Mouse (Mus musculus) gastrocnemius, postnatal 4 days (tissue): ENCODE results near the gene Kcnn4. TPM values are rescaled to one million over a fixed set of nuclear protein-coding genes. Genes with fewer than 3 reads are reported as not detected.

Source experiments
- DNase-seq, 2 experiments: peaks; one replicate each; pipeline ENCODE4 v3.0.0; 2021 to 2022; ENCODE audit warnings: low spot score in 2 of 2, mixed read lengths in 2 of 2
- microRNA-seq: library from miRNA; unstranded; fragments of <30 nt; microRNA quantifications from one replicate; pipeline ENCODE4 v1.2.0, GENCODE M21; 2021
- total RNA-seq, 2 experiments: library from RNA; stranded (reverse); gene quantifications; 2 replicates each; pipeline ENCODE4 v1.2.3; 2021

Gene Kcnn4
- total RNA-seq, 2 experiments from 2014 or later: 0.61 to 0.93 TPM

DNA sequence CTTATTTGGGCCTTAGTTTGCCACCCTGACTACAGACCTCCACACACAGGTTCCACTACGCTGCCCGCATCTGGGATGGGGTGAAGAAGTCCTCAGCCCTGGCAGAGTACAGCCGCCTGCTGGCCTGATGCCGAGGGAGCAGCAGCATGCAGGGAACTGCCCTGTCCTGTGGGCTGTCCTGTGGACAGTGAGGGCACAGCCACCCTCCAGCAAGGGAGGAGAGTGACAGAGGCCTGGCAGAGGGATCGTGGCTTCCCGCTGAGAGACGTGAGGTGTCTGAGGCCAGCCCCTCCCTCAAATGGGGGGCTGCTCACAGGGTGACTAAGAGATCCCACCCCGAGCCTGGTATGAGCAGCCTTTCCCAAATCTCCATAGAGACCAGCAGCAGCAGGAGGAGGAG, 52.2 kb downstream of the Kcnn4 start:
- DNase-seq: no peak

DNA sequence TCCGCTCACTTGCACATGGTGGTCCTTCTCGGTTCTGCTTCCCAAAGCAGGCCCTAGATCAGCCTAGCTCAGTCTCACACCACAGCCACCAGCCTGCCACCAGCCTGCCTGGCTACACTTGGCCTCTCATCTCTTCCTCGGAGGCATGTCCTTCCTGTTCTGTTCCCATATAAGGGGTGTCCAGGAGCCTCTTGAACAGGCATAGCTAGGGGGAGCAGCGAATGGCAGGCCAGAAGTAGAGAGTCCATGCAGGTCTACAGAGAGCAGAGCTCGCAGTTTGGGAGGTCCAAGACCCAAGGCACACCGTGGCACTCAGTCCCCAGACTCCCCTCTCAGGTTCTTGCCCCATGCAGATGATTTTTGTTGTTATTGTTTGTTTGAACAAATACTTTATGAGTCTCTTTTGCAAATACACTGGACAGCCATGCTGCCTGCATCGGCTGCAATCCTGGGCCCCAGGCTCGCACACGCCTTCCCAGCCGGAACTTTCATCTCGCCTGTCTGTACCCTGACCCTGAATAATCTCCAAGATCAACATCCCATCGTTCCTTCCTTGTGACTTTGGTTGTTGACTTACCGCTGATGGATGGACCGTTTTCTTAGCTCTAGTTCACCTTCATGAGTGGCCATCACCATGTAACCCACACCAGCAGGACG, 53.2 kb downstream of the Kcnn4 start:
- DNase-seq: no peak

DNA sequence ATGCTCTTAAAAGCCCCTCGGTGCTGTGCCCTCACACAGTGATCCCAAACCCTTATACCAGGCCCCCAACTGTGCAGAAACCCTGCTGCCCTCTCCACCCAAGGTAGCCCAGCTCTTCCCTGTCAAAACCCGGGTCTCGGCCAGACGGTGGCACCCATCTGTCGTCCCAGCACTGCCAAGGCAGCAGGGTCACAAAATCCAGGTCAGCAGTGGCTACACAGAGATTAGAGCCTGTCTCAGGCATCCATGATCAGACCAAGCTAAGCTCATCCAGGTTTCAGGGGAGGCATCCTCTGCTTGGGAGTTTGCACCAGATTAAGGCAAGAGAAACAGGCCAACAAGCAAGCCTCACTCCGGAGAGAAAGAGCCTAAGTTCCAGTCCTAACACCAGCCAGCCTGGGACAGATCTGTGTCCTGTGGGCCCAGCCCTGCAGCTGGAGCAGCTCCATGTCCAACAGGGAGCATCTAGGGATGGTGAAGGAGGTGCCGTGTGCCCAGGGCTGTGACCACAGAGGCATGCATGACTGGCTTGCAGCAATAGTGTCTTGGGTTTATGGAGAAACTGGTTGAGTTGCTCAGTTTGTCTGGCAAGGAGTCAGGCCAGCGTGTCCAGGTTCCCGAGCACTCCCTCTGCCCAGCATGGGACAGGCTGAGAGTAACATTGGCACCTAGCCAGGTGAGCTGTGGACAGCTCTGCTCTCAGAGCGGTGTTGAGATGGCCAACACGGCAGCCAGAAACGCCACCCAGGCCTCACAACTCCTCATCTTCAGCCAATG, 54.1 kb downstream of the Kcnn4 start:
- peak in 1 of 2 experiments; percentile 34 for DNase-seq

DNA sequence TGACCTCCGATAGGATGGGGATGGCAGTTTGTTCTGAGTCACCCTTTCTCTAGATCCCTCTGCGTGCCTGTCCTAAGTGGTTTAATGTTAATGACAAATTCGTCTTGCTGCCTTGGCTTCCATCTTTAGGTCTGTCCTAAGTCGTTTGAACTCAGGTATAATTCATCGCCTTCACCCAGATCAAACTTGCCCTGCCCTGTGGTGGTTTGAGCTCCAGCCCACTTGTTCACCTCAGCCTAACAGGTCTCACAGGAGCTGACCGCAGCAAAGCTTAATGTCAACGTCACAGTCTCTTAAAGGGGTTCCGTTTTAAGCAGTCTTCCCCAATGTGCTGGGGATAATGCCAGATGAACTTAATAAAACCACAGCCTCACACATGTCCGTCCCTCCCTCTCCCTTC, 55.9 kb downstream of the Kcnn4 start:
- no peak for DNase-seq

DNA sequence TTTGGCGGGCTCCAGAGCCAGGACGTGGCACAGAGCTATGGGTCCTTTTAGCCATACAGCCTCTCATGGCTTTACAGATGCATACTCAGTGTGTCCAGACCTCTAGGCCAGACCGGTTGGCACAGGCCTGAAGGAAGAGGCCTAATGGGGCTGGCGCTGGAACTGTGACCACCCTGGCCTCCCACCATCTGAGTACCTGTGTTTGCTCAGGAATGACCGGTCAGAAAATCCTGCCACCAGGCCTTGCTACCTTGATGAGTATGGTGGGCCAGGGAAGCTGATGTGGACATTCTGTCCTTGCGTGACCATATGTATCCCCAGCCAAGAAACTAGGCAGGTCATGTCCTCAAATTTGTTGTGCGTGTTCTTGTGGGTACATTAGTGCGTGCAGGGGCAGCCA, 57.1 kb downstream of the Kcnn4 start:
- DNase-seq: no peak

DNA sequence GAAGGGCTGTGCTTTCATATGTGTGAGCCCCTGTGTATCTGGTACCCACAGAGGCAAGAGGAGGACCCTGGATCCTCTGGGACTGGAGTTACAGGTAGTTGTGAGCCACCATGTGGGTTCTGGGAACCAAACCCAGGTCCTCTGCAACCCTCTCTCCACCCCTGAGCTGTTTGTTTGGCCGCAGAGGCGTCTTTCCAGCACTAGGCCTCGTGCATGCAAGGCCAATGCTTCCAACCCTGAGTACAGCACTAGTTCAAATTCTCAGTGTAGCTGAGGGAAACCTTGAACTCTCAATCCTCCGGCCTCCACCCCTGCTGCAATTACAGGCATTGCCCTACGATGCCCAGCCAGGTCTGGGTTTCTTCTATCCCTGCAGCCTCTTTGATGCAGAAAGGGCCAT, 58.7 kb downstream of the Kcnn4 start:
- no peak for DNase-seq

DNA sequence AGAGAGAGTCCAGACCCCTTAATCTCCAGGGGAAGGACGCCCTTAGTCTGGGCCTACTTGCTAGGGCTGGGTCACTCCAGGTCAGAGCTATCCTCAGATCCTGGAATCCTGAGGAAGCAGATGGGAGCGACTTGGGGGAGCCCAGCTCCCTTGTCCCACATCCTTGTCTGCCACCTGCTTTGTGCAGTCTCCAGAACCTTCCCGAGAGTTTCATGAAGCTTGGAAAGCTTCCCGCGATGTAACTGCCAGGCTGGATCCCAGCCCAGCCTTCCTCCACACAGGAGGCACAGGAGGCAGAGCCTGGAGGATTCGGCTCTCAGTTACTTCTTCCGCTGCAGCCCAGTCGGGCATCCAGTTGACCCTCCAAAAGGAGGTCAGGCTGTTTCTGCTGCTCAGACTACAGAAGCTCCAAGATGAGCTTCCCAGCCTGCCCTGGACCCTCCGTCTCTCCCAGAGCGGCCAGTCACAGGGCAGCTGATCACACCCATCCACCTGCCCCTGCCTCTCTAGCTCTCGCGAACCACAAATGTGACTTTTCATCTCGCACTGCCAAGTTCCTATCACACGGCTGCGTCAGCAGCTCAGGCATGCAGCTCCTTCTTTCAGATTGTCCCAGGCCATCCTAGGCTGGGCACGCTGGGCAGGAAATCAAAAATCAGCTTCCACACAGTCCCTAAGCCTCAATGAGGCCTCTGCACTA, 59.5 kb downstream of the Kcnn4 start:
- peak in 1 of 2 experiments; percentile 43 for DNase-seq

DNA sequence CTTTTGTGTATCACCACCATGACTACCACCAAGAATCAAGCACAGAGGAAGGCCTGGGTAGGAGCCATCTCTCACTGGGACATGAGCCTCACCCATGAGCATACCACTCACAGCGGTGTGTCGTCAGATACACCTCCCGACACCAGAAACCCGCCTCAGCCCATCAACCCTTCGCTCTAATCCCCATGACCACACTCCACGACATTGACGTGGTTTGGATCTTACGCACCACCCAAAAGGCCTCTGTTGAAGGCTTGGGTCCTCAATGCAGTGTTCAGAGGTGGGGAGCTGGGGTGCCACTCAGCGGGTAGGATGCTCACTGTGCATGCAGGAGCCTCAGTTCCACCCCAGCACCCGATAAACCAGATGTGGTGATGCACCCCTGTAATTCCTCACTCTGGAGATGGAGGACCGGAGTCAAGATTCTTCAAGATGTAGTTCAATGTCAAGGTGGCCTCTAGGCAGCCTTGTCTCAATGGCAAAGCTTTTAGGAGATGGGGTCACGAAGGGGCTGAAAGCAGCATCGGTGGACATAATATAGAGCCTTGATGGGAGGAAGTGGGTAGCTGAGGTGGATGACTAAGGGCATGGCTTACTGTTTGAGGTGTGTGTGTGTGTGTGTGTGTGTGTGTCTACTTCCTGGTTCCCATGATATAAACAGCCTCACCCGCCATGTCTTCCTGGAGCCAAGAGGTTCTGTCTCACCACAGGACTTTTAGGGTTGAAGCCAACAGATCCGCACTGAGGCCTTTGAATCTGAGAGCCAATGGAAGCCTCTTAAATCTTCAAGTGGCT, 60.7 kb downstream of the Kcnn4 start:
- DNase-seq: no peak

DNA sequence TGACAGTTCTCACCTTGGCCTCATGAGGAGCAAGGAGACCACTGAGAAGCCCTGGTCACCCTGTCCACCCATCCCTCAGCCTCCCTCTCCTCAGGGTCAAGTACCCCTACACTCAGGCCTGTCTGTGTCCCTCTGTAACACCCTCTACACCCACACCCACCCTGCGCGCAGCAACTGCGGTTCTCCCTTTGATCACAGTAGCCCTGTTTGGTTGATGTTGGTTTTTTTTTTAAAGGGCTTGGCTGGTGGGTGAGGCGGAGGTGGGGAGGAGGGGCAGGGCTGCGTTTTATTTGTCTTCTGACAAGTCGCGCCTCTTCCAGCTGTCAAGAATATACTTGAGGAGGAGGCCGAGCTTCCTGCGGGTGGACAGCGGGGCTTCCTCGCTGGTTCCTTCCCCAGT, 61.6 kb downstream of the Kcnn4 start:
- no peak for DNase-seq

DNA sequence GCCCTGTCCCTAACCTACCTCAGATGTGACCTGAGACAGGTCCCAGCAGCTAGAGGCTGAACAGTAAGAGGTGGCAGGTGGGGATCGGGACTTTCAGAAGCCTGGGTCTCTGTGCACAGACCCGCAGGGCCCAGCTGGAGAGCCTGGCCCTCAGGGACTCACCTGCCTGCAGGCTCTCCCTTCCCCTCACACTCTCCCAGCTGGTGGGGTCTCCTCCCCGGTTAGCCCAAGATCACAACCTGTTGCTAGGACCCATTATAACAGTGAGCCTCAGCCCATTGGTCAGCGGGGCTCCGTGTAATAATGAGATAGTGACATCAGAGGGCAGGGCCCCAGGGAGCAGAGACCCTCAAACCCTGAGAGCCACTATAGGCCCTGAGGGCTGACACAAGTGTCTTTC, 65.2 kb downstream of the Kcnn4 start:
- DNase-seq: no peak

Small RNA genes lying within 50 kb of the gene (microRNA-seq; reads per million reads assigned to microRNA genes)
- not detected for gene Gm27592

Other genes with a start within 250 kb of the Kcnn4 start
- 1 to 10 TPM; 6.1 to 8.6 TPM for gene Zfp235, start 236.1 kb upstream of the Kcnn4 start, total RNA-seq
- under 1 TPM; 0.57 to 0.83 TPM for gene Zfp114, start 195.2 kb upstream of the Kcnn4 start, total RNA-seq
- gene Zfp111, start 158.8 kb upstream of the Kcnn4 start, total RNA-seq: 10 to 100 TPM in 1 of 2 experiments, 1 to 10 TPM in 1; 9.2 to 10.1 TPM
- gene Zfp109, start 132.7 kb upstream of the Kcnn4 start, total RNA-seq: 1 to 10 TPM; 2.1 to 2.2 TPM
- gene Zfp108, start 115.5 kb upstream of the Kcnn4 start, total RNA-seq: 1 to 10 TPM; 2.1 to 2.2 TPM
- 1 to 10 TPM; 3.9 to 5.5 TPM for gene Zfp93, start 99.8 kb upstream of the Kcnn4 start, total RNA-seq
- gene Zfp61, start 69.0 kb upstream of the Kcnn4 start, total RNA-seq: 1 to 10 TPM; 8.7 to 8.9 TPM
- 1 to 10 TPM; 4.0 to 4.2 TPM for gene Zfp94, start 53.6 kb upstream of the Kcnn4 start, total RNA-seq
- under 1 TPM in 1 of 2 experiments, not detected in 1; 0.31 TPM for gene Tescl, start 36.3 kb upstream of the Kcnn4 start, total RNA-seq
- gene Lypd5, start 21.1 kb upstream of the Kcnn4 start, total RNA-seq: not detected
- gene Smg9, start 29.4 kb downstream of the Kcnn4 start, total RNA-seq: 10 to 100 TPM; 18.1 to 21.1 TPM
- gene Irgc1, start 82.0 kb downstream of the Kcnn4 start, total RNA-seq: under 1 TPM; 0.26 to 0.52 TPM
- 1 to 10 TPM; 2.5 to 3.7 TPM for gene Plaur, start 92.2 kb downstream of the Kcnn4 start, total RNA-seq
- 10 to 100 TPM; 18.6 to 21.3 TPM for gene Cadm4, start 111.8 kb downstream of the Kcnn4 start, total RNA-seq
- gene Zfp428, start 136.7 kb downstream of the Kcnn4 start, total RNA-seq: 10 to 100 TPM; 12.6 to 15.9 TPM
- gene AC161166.1, start 142.2 kb downstream of the Kcnn4 start, total RNA-seq: not detected
- gene Irgq, start 160.4 kb downstream of the Kcnn4 start, total RNA-seq: 10 to 100 TPM; 20.5 to 22.0 TPM
- not detected for gene Pinlyp, start 175.9 kb downstream of the Kcnn4 start, total RNA-seq
- 10 to 100 TPM; 44.4 to 45.2 TPM for gene Xrcc1, start 176.0 kb downstream of the Kcnn4 start, total RNA-seq
- 1 to 10 TPM; 8.0 to 9.1 TPM for gene Ethe1, start 217.3 kb downstream of the Kcnn4 start, total RNA-seq
- 1 to 10 TPM; 1.5 to 1.9 TPM for gene Zfp575, start 217.4 kb downstream of the Kcnn4 start, total RNA-seq
- gene Phldb3, start 240.5 kb downstream of the Kcnn4 start, total RNA-seq: 1 to 10 TPM in 1 of 2 experiments, under 1 TPM in 1; 0.98 to 1.6 TPM